Mouse (Mus musculus) adrenal gland, postnatal 36 days (tissue): ENCODE data around the gene Olfr1508. TPM values are rescaled to one million over a fixed set of nuclear protein-coding genes. Genes with fewer than 3 reads are reported as not detected.
"Not testable (repeated sequence)": the region's sequence is repeated elsewhere in the genome, so short reads cannot be mapped to it uniquely, and the experiment has no call there.

Experiments used
- DNase-seq, 2 experiments: peaks; one replicate each; pipeline ENCODE4 v3.0.0; 2021; ENCODE audit warnings: mixed read lengths in 1 of 2
- long read RNA-seq, 2 experiments: library from polyadenylated mRNA; stranded (forward); transcript quantifications; one replicate each; pipeline ENCODE4 v2.0.0; 2021; ENCODE audit warnings: borderline sequencing depth in 2 of 2
- total RNA-seq, 2 experiments: library from RNA; stranded (reverse); gene quantifications; 2 replicates each; pipeline ENCODE4 v1.2.3; 2021

Gene Olfr1508
- not detected for total RNA-seq
- long read RNA-seq, experiment 1: 0 reads
- long read RNA-seq, experiment 2: 0 reads

DNA sequence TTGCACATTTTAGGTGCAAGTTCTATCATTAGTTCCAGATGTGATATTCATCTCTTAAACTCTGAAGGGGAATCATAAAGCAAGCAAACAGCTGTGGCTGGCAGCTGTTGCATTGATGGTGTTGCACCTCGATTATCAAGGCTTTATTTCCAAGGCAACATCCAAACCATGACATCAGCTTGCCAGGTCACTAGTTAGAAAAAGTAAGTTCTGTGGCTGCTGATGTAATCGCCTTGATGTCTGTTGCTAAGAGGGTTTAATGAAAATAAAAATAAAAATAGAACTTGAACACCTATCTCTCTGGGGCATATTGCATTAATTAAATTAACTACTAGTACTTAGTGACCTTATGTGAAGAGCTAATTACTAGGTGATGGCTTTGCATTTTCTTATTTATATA is at the start of gene Olfr1508:
Gene Olfr1508 (minus strand): TSS at position 101 of the 400 bp plus-strand sequence.
- DNase-seq: no peak

DNA sequence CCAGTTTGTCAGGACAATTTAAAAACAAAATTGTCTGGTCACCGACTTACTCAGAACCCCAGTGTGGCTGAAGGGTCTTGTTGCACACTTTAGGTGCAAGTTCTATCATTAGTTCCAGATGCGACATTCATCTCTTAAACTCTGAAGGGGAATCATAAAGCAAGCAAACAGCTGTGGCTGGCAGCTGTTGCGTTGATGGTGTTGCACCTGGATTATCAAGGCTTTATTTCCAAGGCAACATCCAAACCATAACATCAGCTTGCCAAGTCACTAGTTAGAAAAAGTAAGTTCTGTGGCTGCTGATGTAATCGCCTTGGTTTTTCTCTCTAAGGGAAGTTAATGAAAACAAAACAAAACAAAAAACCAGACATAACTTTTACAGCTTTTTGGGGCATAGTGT is 28.2 kb upstream of the Olfr1508 start, which contains the start of gene Olfr1507:
Gene Olfr1507 (minus strand): TSS at position 234 of the 400 bp plus-strand sequence.
- no peak for DNase-seq

DNA sequence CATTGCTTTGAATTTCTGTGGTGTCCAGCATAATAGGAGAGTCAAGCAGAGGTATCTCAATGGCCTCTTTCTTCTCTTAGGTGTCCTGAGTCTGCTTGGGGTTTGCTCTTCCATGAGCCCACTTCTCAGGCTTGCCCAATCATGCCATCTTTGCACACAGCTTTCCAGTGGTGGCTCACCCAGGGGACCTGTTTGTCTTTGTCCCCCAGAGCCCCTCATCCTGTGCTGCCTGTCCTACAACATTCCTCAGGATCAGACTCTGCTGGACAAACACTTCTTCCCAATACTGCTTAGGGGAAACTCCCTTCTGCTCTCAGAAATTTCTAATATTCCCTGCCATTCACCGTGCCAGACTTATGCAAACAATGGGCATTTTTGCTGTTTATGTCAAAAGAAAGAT is 1.6 kb downstream of the Olfr1508 start:
- DNase-seq: no peak

DNA sequence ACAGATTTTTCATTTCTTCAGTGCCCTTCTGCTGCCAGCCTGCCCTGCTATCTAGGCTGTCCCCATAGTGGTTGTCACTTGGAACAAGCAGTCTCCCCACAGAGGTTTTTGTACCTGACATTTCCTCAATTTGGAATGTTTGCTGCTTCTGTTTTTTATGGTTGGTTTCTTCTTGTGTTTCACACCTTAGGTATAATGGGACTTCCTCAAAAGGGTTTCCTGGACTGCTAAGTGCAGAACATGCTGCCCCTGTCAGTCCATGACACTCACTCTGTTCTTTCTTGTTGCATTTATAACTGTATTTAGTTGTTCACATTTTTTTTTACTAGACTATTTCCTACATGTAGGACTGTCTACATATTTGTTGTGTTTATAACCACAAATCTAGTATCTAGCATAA is 5.4 kb downstream of the Olfr1508 start:
- no peak for DNase-seq

DNA sequence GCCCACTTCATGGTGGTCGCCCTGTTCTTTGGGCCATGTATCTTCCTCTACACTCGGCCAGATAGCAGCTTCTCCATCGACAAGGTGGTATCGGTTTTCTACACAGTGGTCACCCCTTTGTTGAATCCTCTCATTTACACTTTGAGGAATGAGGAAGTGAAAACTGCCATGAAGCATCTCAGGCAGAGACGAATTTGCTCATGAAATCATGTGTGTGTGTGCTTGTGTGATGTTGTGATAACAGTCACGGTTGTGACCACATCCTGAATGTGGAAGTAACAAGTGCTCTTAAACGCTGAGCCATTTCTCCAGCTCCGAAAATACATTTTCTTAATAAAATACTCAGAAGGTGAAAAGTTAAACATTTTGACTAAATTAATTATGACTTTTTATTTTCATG is 16.2 kb downstream of the Olfr1508 start:
- no peak for DNase-seq

DNA sequence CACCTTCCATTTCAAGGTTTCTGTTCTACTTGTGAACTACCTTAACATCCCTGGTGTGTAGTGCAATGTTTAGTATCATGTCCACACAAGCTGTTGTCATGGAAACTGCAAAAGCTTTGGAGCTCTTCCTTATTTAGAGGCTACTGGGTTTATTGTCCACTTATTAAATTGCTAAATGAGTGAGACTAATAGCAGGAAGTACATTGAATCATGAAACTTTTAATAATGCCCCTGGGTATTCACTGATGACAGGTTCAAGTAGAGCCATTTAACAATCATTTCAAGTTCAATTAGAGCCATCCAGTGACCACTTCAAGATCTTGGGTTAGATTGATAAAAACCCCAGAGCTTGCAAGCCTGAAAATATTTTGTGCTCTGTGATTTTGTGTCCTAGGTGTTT is 24.6 kb downstream of the Olfr1508 start, which contains the start of gene Olfr1509:
Gene Olfr1509 (plus strand): TSS at position 301 of the 400 bp plus-strand sequence.
- DNase-seq: no peak

DNA sequence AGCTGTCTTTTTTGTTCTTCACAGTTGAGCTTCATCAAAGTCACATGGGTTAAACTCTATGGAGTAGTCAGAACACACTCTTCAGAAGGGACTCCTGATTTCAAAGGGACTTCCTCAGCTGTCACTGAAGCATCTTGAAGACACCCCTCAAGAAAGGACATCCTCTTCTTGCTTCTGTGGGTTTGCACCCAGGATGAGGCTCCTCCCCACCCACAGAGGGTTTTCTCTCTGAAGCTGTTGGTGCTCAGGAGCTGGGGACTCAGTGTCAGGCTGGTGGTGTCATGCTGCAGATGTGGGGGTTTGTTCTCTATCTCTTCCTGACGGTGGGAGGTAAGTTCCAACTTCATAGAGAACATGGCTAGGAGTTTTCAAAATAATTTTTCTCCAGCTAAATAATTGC is 39.6 kb downstream of the Olfr1508 start:
- DNase-seq: no peak

DNA sequence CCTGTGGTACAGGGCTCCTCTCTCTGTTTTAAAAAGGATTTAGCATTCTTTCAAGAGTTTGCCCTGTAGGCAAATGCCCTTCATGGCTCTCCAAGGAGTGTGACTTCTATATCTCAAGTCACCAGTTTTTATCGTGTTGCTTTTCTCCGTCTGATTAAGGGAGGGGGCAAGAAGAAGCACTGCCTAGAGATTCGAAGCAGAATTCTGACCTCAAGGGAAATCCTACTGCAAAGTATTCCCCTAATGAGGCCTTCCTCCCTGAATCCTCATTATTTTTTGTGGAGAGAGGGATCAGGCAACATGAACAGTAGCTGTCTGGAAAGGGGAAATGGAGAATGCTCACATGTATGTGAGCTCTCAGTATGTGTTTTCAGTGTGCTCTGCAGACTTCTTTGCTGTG is 53.0 kb downstream of the Olfr1508 start, which contains the start of gene Olfr1510:
Gene Olfr1510 (minus strand): TSS at position 101 of the 400 bp plus-strand sequence.
- no peak for DNase-seq

DNA sequence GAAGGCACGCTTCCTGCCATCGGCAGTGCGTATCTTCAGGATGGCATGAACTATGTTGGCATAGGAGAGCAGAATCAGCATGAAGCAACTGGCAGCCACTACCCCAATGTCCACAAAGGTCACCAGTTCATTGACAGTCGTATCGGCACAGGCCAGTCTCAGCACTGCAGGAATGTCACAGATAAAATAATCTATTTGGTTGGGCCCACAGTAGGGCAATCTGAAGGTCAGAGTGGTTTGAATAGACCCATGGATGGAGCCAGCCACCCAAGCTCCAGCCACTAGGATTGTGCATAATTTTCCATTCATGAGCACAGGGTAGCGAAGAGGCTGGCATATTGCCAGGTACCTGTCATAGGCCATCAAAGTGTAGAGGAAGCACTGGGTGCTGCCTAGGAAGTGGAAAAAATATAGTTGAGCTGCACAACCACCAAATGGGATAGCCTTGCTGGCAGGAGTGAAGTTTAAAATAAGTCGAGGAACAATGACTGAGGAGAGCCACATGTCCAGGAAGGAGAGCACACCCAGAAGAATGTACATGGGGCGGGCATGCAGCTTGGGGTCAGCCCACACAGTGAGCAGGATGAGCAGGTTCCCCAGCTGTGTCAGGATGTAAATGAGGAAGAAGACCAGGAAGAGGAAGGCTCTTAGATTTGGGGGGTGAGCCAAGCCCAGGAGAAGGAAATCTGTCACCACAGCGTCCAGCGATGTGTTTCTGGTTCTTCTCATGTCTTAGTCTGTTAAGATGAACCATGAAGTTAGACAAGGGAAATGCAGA is 57.0 kb downstream of the Olfr1508 start:
- not testable (repeated sequence) for DNase-seq

Other genes with a start within 250 kb of the Olfr1508 start
- gene Chd8, start 209.7 kb downstream of the Olfr1508 start, total RNA-seq: 10 to 100 TPM; 90.1 to 92.4 TPM
- gene Tox4, start 188.3 kb downstream of the Olfr1508 start, total RNA-seq: 10 to 100 TPM; 55.3 to 70.4 TPM
- gene Rab2b, start 187.9 kb downstream of the Olfr1508 start, total RNA-seq: 10 to 100 TPM; 38.2 to 45.1 TPM
- gene Mettl3, start 162.4 kb downstream of the Olfr1508 start, total RNA-seq: 10 to 100 TPM; 36.1 to 47.3 TPM
- 1 to 10 TPM; 6.7 to 7.5 TPM for gene Sall2, start 138.7 kb downstream of the Olfr1508 start, total RNA-seq
- gene Olfr1513, start 111.1 kb downstream of the Olfr1508 start, total RNA-seq: not detected
- gene Olfr1512, start 88.3 kb downstream of the Olfr1508 start, total RNA-seq: not detected
- not detected for gene Olfr1511, start 70.1 kb downstream of the Olfr1508 start, total RNA-seq
- gene Olfr1510, start 53.1 kb downstream of the Olfr1508 start, total RNA-seq: not detected
- gene Olfr1509, start 24.5 kb downstream of the Olfr1508 start, total RNA-seq: not detected
- not detected for gene Olfr1507, start 28.3 kb upstream of the Olfr1508 start, total RNA-seq